Mouse (Mus musculus) heart, adult 9 months (tissue): Measurements from ENCODE around the gene Amfr.
A peak's percentile ranks its signal among the peaks of the same experiment; 100 is the strongest.

Source experiments
- DNase-seq, 2 experiments: peaks; one replicate each; pipeline ENCODE4 v3.0.0; 2022; ENCODE audit warnings: low spot score in 2 of 2

The Amfr gene

GRCm38 (mm10) chr8:93932873-93933272 is 79.8 kb downstream of the Amfr start:
- peak; percentile 68 to 72 for DNase-seq

GRCm38 (mm10) chr8:93931336-93931735 is 81.3 kb downstream of the Amfr start:
- DNase-seq = no peak

- DNase-seq = no peak
Measured at GRCm38 (mm10) chr8:93929233-93929632, 83.4 kb downstream of the Amfr start.

DNA sequence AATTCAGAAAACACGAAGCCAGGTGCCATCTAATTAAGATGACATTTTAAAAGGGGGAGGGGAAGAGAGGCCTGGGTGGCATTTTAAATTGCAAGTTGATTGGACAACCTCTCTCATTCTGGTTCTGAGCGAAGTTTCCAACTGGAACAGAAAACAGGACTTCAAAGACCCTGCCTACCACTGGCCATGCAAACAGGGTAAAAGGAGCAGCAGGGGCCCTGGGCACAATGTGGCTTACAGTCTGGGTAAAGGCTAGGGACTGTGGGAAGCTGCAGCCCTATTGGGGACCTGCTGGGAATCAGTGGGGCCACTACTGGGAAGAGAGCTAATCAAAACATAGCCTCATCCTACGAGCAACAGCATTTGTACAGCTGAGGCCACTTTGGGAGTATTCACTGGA is 87.1 kb downstream of the Amfr start:
- no peak for DNase-seq

- no peak for DNase-seq
Measured at GRCm38 (mm10) chr8:93923897-93924334, 88.7 kb downstream of the Amfr start.
